Mouse (Mus musculus): ENCODE data around the gene Pla2g2d.

DNA sequence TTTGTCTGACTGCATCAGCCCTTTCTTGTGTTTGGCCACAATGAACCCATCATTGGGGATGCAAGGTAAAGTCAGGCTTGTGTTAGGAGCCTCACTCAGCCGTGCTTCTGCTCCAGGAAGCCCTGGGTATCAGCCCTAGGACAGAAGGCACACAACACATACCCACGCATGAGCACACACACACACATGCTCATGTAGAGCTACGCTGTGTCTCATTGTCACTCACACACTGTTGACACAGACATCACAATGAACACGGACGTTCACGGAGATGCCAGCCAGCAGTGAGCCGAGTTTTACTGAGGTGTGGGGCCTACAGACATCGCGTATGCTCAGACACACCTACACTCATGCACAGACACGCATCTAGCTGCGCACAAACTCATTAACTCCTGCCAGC, 19.6 kb upstream of the Pla2g2d start:
- no peak for TF ChIP-seq CTCF (conservative IDR thresholded peaks at IDR 0.05; ENCODE audit: insufficient read depth, insufficient read length, low read depth, low read length)
- TF ChIP-seq POLR2A (IDR thresholded peaks at IDR 0.05; ENCODE audit: low read depth, low read length) = no peak
